Mouse (Mus musculus) CH12.LX (cell line): Measurements from ENCODE around the gene Btd. TPM values are rescaled to one million over a fixed set of nuclear protein-coding genes. Genes with fewer than 3 reads are reported as not detected.

Experiments used
- DNase-seq: peaks from one replicate; pipeline ENCODE4 v3.0.0-alpha.2; 2013; ENCODE audit errors: extremely low read depth
- H3K27ac ChIP-seq: 2 replicates; pipeline ENCODE4 v1.5.1; 2012; ENCODE audit warnings: low read depth, mild to moderate bottlenecking, control low read depth, moderate library complexity; ENCODE audit not compliant: insufficient read depth
- H3K27me3 ChIP-seq: replicated peaks from 2 replicates; pipeline ENCODE3; 2012; ENCODE audit warnings: inconsistent platforms
- H3K36me3 ChIP-seq, 2 experiments: replicated peaks in 1 of 2; 2 replicates each; pipeline versions ENCODE3 to v1.6.1; 2012; ENCODE audit warnings: inconsistent platforms in 1 of 2, low read length in 1 of 2, mild to moderate bottlenecking in 1 of 2, mixed read lengths in 1 of 2, moderate library complexity in 1 of 2; ENCODE audit not compliant: control insufficient read depth in 1 of 2, insufficient read depth in 1 of 2
- H3K4me1 ChIP-seq, 2 experiments: 2 replicates each; pipeline ENCODE4 v1.6.1; 2012; ENCODE audit warnings: inconsistent platforms in 1 of 2, moderate library complexity in 1 of 2; ENCODE audit not compliant: insufficient read depth in 2 of 2, control insufficient read depth in 1 of 2
- H3K4me2 ChIP-seq: 2 replicates; pipeline ENCODE4 v1.6.1; 2012; ENCODE audit warnings: low read depth, mild to moderate bottlenecking, control low read depth; ENCODE audit not compliant: poor library complexity, insufficient read depth, severe bottlenecking
- H3K4me3 ChIP-seq, 3 experiments: fragments of 150-350 bp in 1 of 3; sonication (generic) in 1 of 3; replicated peaks in 1 of 3; 2 replicates each; pipeline versions ENCODE3 to v1.5.1; 2011 to 2012; ENCODE audit warnings: low read depth in 2 of 3, low read length in 2 of 3, mild to moderate bottlenecking in 2 of 3, moderate library complexity in 2 of 3, control low read depth in 1 of 3, improper control_type of control experiment in 1 of 3, inconsistent platforms in 1 of 3, mixed read lengths in 1 of 3; ENCODE audit not compliant: poor library complexity in 1 of 3
- H3K79me2 ChIP-seq: replicated peaks from 2 replicates; pipeline ENCODE4 v1.6.1; 2012; ENCODE audit warnings: mild to moderate bottlenecking, moderate library complexity; ENCODE audit not compliant: control insufficient read depth, poor library complexity, insufficient read depth, severe bottlenecking; ENCODE audit errors: extremely low read depth
- H3K9ac ChIP-seq: 2 replicates; pipeline ENCODE4 v1.6.1; 2012; ENCODE audit warnings: low read depth, mild to moderate bottlenecking, control low read depth, moderate library complexity; ENCODE audit not compliant: insufficient read depth
- H3K9me3 ChIP-seq: replicated peaks from 2 replicates; pipeline ENCODE3; 2012; ENCODE audit warnings: low read length, inconsistent platforms, mixed read lengths
- BHLHE40 ChIP-seq: IDR thresholded peaks from 2 replicates; pipeline ENCODE4 v1.6.1; 2011; ENCODE audit warnings: mild to moderate bottlenecking, low read depth, low read length, improper control_type of control experiment
- CTCF ChIP-seq, 2 experiments: IDR thresholded peaks in 1 of 2; conservative IDR thresholded peaks in 1 of 2; 2 replicates each; pipeline ENCODE4 v1.5.1; 2011 to 2012; ENCODE audit warnings: low read depth in 2 of 2, low read length in 2 of 2, improper control_type of control experiment in 1 of 2, inconsistent platforms in 1 of 2, mild to moderate bottlenecking in 1 of 2, moderate library complexity in 1 of 2
- E2F4 ChIP-seq: IDR thresholded peaks from 2 replicates; pipeline ENCODE4 v1.6.1; 2011; ENCODE audit warnings: low read depth, low read length, improper control_type of control experiment; ENCODE audit not compliant: insufficient replicate concordance
- ELF1 ChIP-seq: IDR thresholded peaks from 2 replicates; pipeline ENCODE4 v1.6.1; 2014; ENCODE audit warnings: low read depth, mild to moderate bottlenecking, inconsistent platforms, low read length, improper control_type of control experiment
- ETS1 ChIP-seq: conservative IDR thresholded peaks from 2 replicates; pipeline ENCODE4 v1.6.1; 2012; ENCODE audit warnings: low read depth, mild to moderate bottlenecking, inconsistent platforms, low read length, improper control_type of control experiment, moderate library complexity
- IRF4 ChIP-seq: IDR thresholded peaks from 2 replicates; pipeline ENCODE4 v1.6.1; 2014; ENCODE audit warnings: low read depth, mild to moderate bottlenecking, inconsistent platforms, low read length, improper control_type of control experiment
- KAT2A ChIP-seq: IDR thresholded peaks from 2 replicates; pipeline ENCODE4 v1.6.1; 2012; ENCODE audit warnings: low read length, improper control_type of control experiment, inconsistent platforms; ENCODE audit not compliant: insufficient replicate concordance
- MAFK ChIP-seq: IDR thresholded peaks from 2 replicates; pipeline ENCODE4 v1.6.1; 2011; ENCODE audit warnings: low read length, improper control_type of control experiment; ENCODE audit not compliant: insufficient replicate concordance
- MAX ChIP-seq: IDR thresholded peaks from 2 replicates; pipeline ENCODE4 v1.6.1; 2011; ENCODE audit warnings: low read length, improper control_type of control experiment
- MAZ ChIP-seq: IDR thresholded peaks from 2 replicates; pipeline ENCODE4 v1.6.1; 2012; ENCODE audit warnings: low read depth, mild to moderate bottlenecking, inconsistent platforms, low read length, improper control_type of control experiment, moderate library complexity
- MEF2A ChIP-seq: IDR thresholded peaks from 2 replicates; pipeline ENCODE4 v1.6.1; 2014; ENCODE audit warnings: low read depth, mild to moderate bottlenecking, inconsistent platforms, low read length, improper control_type of control experiment, borderline replicate concordance
- MXI1 ChIP-seq: IDR thresholded peaks from 2 replicates; pipeline ENCODE4 v1.6.1; 2011; ENCODE audit warnings: mild to moderate bottlenecking, low read depth, low read length, improper control_type of control experiment
- MYC ChIP-seq: IDR thresholded peaks from 2 replicates; pipeline ENCODE4 v1.6.1; 2011; ENCODE audit warnings: low read depth, mild to moderate bottlenecking, improper control_type of control experiment, low read length
- NELFE ChIP-seq: IDR thresholded peaks from 2 replicates; pipeline ENCODE4 v1.6.1; 2011; ENCODE audit warnings: low read depth, low read length, improper control_type of control experiment
- POLR2A ChIP-seq: IDR thresholded peaks from 2 replicates; pipeline ENCODE4 v1.6.1; 2011; ENCODE audit warnings: low read depth, mild to moderate bottlenecking, improper control_type of control experiment, low read length
- POLR2AphosphoS2 ChIP-seq: IDR thresholded peaks from 2 replicates; pipeline ENCODE4 v1.6.1; 2011; ENCODE audit warnings: low read depth, low read length, improper control_type of control experiment
- RAD21 ChIP-seq: IDR thresholded peaks from 2 replicates; pipeline ENCODE4 v1.6.1; 2011; ENCODE audit warnings: low read depth, mild to moderate bottlenecking, low read length, improper control_type of control experiment, moderate library complexity
- RCOR1 ChIP-seq: conservative IDR thresholded peaks from 2 replicates; pipeline ENCODE4 v1.6.1; 2012; ENCODE audit warnings: low read depth, mild to moderate bottlenecking, inconsistent platforms, low read length, improper control_type of control experiment
- SIN3A ChIP-seq: IDR thresholded peaks from 2 replicates; pipeline ENCODE4 v1.6.1; 2012; ENCODE audit warnings: low read length, improper control_type of control experiment, inconsistent platforms
- SMC3 ChIP-seq: IDR thresholded peaks from 2 replicates; pipeline ENCODE4 v1.6.1; 2011; ENCODE audit warnings: low read depth, low read length, improper control_type of control experiment
- TBP ChIP-seq: conservative IDR thresholded peaks from 2 replicates; pipeline ENCODE4 v1.6.1; 2011; ENCODE audit warnings: low read depth, low read length, improper control_type of control experiment
- TCF12 ChIP-seq: IDR thresholded peaks from 2 replicates; pipeline ENCODE4 v1.6.1; 2014; ENCODE audit warnings: low read depth, mild to moderate bottlenecking, inconsistent platforms, low read length, improper control_type of control experiment
- UBTF ChIP-seq: IDR thresholded peaks from 2 replicates; pipeline ENCODE4 v1.6.1; 2012; ENCODE audit warnings: low read depth, mild to moderate bottlenecking, inconsistent platforms, low read length, improper control_type of control experiment, moderate library complexity
- ZKSCAN1 ChIP-seq: IDR thresholded peaks from 2 replicates; pipeline ENCODE4 v1.6.1; 2012; ENCODE audit warnings: low read depth, inconsistent platforms, low read length, improper control_type of control experiment, borderline replicate concordance
- dilution Hi-C: fragments of 300-500 bp; cut with MboI; formaldehyde crosslinking; loops from 2 replicates; pipeline ENCODE4 v1.14.3; 2020; ENCODE audit warnings: low sequenced_read_pairs; ENCODE audit not compliant: extremely low pct_unique_long_range_greater_than_20kb, extremely low pct_ligation_motif_present
- in situ Hi-C: fragments of 300-500 bp; cut with MboI; formaldehyde crosslinking; loops from 3 replicates; pipeline ENCODE4 v1.14.3; 2019; ENCODE audit warnings: low sequenced_read_pairs, low pct_ligation_motif_present, low pct_unique_long_range_greater_than_20kb, mixed read lengths
- polyA plus RNA-seq: library from polyadenylated mRNA; unstranded; fragments of >175 nt; gene quantifications from 2 replicates; pipeline ENCODE4 v1.2.1, GENCODE M21; 2012; ENCODE audit warnings: low read depth; ENCODE audit not compliant: insufficient read length
- total RNA-seq, 2 experiments: library from RNA; depleted of rRNA; stranded (reverse); fragments of 300-350 nt in 1 of 2; fragments of >200 nt in 1 of 2; gene quantifications; 2 replicates each; pipeline ENCODE4 v1.2.3; 2012 to 2014

Gene Btd
- total and polyA plus RNA-seq, 3 experiments, result 16.2 to 25.4 (median 23.0) TPM

DNA sequence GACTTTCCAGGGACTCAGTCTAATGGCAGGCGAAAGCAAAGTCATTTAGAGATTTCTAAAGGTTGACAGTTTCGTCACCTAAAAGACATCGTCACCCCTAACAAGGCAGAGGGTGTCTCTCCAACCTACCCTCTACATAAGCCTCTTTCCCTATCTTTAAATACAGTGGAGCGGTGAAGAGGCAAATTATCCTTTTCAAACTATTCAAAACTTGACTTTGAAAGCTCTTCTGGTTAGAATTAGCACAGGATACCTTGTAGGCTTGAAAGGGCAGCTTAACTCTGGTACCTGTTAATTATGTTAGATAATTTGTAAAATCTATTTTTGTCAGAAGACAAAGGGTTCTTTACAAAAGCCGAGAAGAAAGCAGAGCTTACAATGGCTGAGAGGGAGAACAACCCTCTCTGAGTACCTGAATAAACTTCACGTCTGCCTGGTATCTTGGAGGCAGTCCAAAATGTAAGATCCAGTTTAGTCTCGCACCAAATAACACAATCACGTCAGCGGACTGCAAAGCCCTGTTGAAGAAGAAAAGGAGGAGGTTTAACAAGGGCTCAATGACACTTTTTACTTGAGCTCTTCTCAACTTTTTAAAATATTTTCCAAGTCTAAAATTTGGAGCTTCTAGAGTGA is 20.1 kb upstream of the Btd start:
- H3K79me2 ChIP-seq, result no peaks in the 10 kb centered on the region
- no peaks in the 10 kb centered on the region for H3K27me3 ChIP-seq
- dilution Hi-C loops, result no loop called here
- no peak overlapping the region for H3K27ac ChIP-seq
- peaks cover 4 to 5% of the 10 kb centered on the region in 2 experiments; a peak in 1 of 4 replicates for H3K4me1 ChIP-seq
- no peak for DNase-seq
- no peaks in the 10 kb centered on the region for H3K9me3 ChIP-seq
- H3K36me3 ChIP-seq, result peaks cover 4 to 38% of the 10 kb centered on the region in 2 experiments
- no peak overlapping the region for H3K4me2 ChIP-seq
- no peak overlapping the region for H3K9ac ChIP-seq
- H3K4me3 ChIP-seq, result no peak overlapping the region
- TF ChIP-seq MXI1 (no peak), TCF12 (no peak), MAFK (no peak), SMC3 (no peak), POLR2AphosphoS2 (no peak), POLR2A (no peak), TBP (no peak), ZKSCAN1 (no peak), MYC (no peak), SIN3A (no peak), RAD21 (no peak), E2F4 (no peak), RCOR1 (no peak), MEF2A (no peak), IRF4 (no peak)
- in situ Hi-C loops, result no loop called here

DNA sequence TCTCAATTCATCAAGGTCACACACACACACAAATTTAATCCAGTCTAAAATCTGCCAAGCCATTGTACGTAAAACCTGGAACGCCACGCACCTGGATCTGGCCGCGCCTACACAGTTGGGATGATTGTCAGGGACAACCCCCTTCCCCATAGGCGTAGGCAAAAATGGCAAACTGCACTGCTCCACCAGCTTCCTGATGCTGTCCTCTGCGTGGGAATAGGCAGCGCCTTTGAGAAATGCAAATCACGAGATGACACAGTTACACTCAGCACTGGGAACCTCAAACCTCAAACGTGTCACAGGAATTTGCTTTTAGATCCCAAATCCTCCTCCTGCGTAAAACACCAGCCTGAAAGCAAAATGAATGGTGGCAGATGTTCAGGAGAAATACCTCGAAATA is 18.1 kb upstream of the Btd start:
- H3K4me1 ChIP-seq, result peaks cover 4 to 5% of the 10 kb centered on the region in 2 experiments; a peak in 1 of 4 replicates

More for the DNA sequence above, 18.1 kb upstream of the Btd start:
- no peak for DNase-seq
- TF ChIP-seq MAX, result no peak
- TF ChIP-seq MAZ, result no peak
- no peak for TF ChIP-seq E2F4
- TF ChIP-seq ELF1, result no peak
- TF ChIP-seq CTCF (conservative IDR thresholded peaks at IDR 0.05 in 1 of 2, IDR thresholded peaks at IDR 0.05 in 1 of 2; ENCODE audit: low read depth in 2 of 2, low read length in 2 of 2), result no peak
- no peak for TF ChIP-seq ETS1
- TF ChIP-seq UBTF, result no peak
- no peak for TF ChIP-seq BHLHE40
- no peak for TF ChIP-seq KAT2A
- no peak for TF ChIP-seq NELFE
- TF ChIP-seq MYC, result no peak
- TF ChIP-seq, all 38 proteins: peak for 0
- Histone ChIP-seq H3K79me2 (no peaks in the 10 kb centered on the region), H3K27ac (no peak overlapping the region), H3K4me2 (no peak overlapping the region), H3K9ac (no peak overlapping the region), H3K36me3 (peaks cover 4 to 37% of the 10 kb centered on the region in 2 experiments), H3K27me3 (no peaks in the 10 kb centered on the region), H3K4me3 (no peak overlapping the region), H3K9me3 (no peaks in the 10 kb centered on the region)
- dilution Hi-C loops, result no loop called here
- in situ Hi-C loops, result no loop called here
